Mouse (Mus musculus) macrophage (primary cell): ENCODE data around the gene Cirbp. TPM values are rescaled to one million over a fixed set of nuclear protein-coding genes. Genes with fewer than 3 reads are reported as not detected.
"Not testable (repeated sequence)": the region's sequence is repeated elsewhere in the genome, so short reads cannot be mapped to it uniquely, and the experiment has no call there.

Experiments used
- H3K27ac ChIP-seq: fragments of 350-480 bp; formaldehyde crosslinking; 2 replicates; pipeline ENCODE4 v1.9.0; 2021
- H3K36me3 ChIP-seq: fragments of 350-480 bp; formaldehyde crosslinking; 2 replicates; pipeline ENCODE4 v1.9.0; 2021; ENCODE audit errors: inconsistent target
- H3K4me3 ChIP-seq: fragments of 350-480 bp; formaldehyde crosslinking; 2 replicates; pipeline ENCODE4 v1.9.0; 2021; ENCODE audit errors: inconsistent target
- H3K79me2 ChIP-seq: fragments of 350-480 bp; formaldehyde crosslinking; 2 replicates; pipeline ENCODE4 v1.9.0; 2021; ENCODE audit errors: inconsistent target
- WGBS: methylation state at CpG from one replicate; pipeline ENCODE4 v1.1.7; 2026; ENCODE audit warnings: inconsistent platforms; ENCODE audit not compliant: missing documents; 5-methylcytosine and 5-hydroxymethylcytosine counted together
- polyA plus RNA-seq: library from polyadenylated mRNA; stranded (reverse); fragments of 250-400 nt; gene quantifications from 3 replicates; pipeline ENCODE4 v1.2.4, GENCODE M21; 2018; ENCODE audit warnings: inconsistent platforms

The Cirbp gene
- polyA plus RNA-seq, 1 experiment from 2014 or later: 17.6 TPM

DNA sequence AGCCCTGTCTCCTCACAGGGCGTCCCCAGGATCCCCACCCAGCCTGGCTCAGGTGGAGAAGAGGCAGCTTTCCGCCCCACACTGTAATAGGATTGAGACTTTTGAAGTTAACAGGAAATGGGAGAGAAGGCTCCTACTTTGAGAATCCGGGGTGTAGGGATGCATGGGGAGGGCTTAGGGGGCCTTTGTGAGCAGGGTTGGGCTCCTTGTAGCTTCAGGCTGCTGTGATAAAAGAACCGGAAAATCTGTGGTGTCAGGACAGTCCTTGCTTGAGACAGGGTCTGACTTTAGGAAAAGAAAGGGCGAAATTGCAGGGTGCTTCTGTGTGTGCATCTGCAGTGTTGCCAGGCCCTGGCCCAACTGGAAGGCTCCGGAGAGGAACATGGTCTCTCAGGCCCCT, 34.7 kb downstream of the Cirbp start:
- no peaks in the 10 kb centered on the region for H3K79me2 ChIP-seq
- no peak overlapping the region for H3K27ac ChIP-seq
- WGBS: 83% methylated on average over 6 of the region's 6 CpGs
- no peaks in the 10 kb centered on the region for H3K36me3 ChIP-seq
- no peak overlapping the region for H3K4me3 ChIP-seq

- WGBS: 79% methylated on average over 7 of the region's 7 CpGs
- Histone ChIP-seq H3K36me3 (no peaks in the 10 kb centered on the region), H3K27ac (no peak overlapping the region), H3K4me3 (no peak overlapping the region), H3K79me2 (no peaks in the 10 kb centered on the region)
Measured at GRCm38 (mm10) chr10:80204055-80204454, 38.3 kb downstream of the Cirbp start.

- 90% methylated on average over 1 of the region's 1 CpGs for WGBS
- no peak overlapping the region for H3K27ac ChIP-seq
- no peaks in the 10 kb centered on the region for H3K79me2 ChIP-seq
- H3K36me3 ChIP-seq: no peaks in the 10 kb centered on the region
- H3K4me3 ChIP-seq: no peak overlapping the region
Measured at GRCm38 (mm10) chr10:80207201-80207600, 41.4 kb downstream of the Cirbp start.

DNA sequence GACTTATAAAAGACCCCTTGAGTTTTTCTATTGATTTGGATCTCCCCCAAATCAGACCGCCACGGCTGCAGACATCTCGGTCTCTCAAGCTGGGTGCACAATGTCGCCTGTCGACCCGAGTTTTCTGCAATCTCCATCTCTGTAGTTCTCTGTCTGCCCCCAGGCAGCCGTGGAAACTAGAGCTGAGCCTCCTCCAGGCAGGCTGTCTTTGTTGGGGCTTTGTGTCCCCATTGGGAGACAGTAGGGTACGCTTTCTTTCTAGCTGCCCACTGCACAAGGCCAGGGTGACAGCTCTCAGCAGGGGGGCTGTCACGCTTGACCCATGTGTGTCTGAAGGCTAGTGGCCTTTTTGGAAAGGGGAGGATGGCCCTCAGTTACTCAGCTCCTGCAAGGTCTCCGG, 41.9 kb downstream of the Cirbp start:
- WGBS: 93% methylated on average over 10 of the region's 10 CpGs
- no peaks in the 10 kb centered on the region for H3K36me3 ChIP-seq

DNA sequence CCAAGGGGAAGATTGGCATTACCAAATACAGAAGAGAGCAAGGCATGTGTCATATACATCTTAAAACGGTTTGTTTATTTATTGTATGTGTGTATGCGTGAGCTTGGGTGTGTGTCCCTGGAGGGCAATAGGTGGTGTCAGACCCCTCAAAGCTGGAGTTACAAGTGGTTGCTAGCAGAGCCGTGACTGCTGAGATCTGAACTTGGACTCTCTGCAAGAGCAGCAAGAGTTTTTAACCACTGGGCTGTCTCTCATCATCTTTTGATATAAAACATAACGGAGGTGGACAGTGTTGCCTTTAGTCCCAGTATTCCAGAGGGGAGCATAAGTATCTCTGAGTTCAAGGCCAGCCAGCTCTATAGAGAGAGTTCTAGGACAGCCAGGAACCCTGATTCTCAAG, 42.5 kb downstream of the Cirbp start:
- no peaks in the 10 kb centered on the region for H3K79me2 ChIP-seq
- no peak overlapping the region for H3K4me3 ChIP-seq
- no peaks in the 10 kb centered on the region for H3K36me3 ChIP-seq
- no peak overlapping the region for H3K27ac ChIP-seq
- 90% methylated on average over 4 of the region's 4 CpGs for WGBS

More for the DNA sequence above, 41.9 kb downstream of the Cirbp start:
- Histone ChIP-seq H3K4me3 (no peak overlapping the region), H3K79me2 (no peaks in the 10 kb centered on the region), H3K27ac (no peak overlapping the region)

- no peak overlapping the region for H3K27ac ChIP-seq
- WGBS: 94% methylated on average over 24 of the region's 24 CpGs
- no peak overlapping the region for H3K4me3 ChIP-seq
- H3K79me2 ChIP-seq: no peaks in the 10 kb centered on the region
- H3K36me3 ChIP-seq: no peaks in the 10 kb centered on the region
Measured at GRCm38 (mm10) chr10:80208841-80209371, 43.1 kb downstream of the Cirbp start.

DNA sequence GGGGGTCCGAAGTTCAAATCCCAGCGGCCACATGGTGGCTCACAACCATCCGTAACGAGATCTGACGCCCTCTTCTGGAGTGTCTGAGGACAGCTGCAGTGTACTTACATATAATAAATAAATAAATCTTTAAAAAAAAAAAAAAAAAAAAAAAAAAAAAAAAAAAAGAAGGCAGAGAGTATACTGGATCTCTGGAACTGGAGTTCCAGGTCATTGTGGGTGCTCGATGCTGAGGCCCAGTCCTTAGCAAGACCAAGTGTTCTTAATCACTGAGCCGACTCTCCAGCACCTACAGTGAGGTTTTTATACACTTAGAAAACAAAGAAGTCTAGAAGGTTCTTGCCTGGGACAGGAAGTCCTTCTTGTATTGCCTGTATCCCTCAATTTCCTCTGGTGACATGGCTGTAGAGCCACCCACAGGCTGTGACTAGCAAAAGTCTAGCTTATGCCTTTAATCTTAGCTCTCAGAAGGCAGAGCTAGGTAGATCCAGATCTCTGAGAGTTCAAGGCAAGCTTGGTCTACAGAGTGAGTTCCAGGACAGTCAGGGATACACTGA, 45.8 kb downstream of the Cirbp start:
- WGBS: 25% methylated on average over 2 of the region's 7 CpGs

GRCm38 (mm10) chr10:80215048-80215772, 49.4 kb downstream of the Cirbp start:
- H3K27ac ChIP-seq: peak overlapping the region; percentile 53
- H3K36me3 ChIP-seq: no peaks in the 10 kb centered on the region
- no peak overlapping the region for H3K4me3 ChIP-seq
- H3K79me2 ChIP-seq: no peaks in the 10 kb centered on the region
- WGBS: 45% methylated on average over 15 of the region's 16 CpGs

More for the DNA sequence above, 45.8 kb downstream of the Cirbp start:
- H3K4me3 ChIP-seq, H3K79me2 ChIP-seq, H3K27ac ChIP-seq, H3K36me3 ChIP-seq: not testable (repeated sequence)

DNA sequence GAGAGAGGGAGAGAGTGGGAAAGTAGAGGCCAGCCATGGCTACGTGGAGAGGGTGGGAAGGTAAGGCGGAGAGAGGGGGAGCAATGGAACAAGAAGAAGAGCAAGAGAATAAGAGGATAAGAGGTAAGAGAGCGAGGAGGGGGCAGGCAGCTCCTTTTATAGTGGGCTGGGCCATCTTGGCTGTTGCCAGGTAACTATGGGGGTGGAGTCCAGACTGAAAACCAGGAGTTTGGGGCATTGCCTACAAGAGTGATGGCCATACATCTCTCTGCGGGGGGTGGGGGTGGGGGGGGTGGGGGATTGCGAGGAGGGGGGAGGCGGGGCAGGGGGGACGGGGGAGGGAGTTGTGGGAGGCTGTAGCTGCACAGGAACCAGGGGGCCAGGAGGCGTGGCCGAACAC, 54.9 kb downstream of the Cirbp start:
- H3K36me3 ChIP-seq: no peaks in the 10 kb centered on the region
- H3K4me3 ChIP-seq: no peak overlapping the region
- no peak overlapping the region for H3K27ac ChIP-seq
- no peaks in the 10 kb centered on the region for H3K79me2 ChIP-seq
- WGBS: 92% methylated on average over 5 of the region's 9 CpGs

Other genes with a start within 250 kb of the Cirbp start
- 0.27 to 0.89 TPM (median 0.30 TPM) in 3 replicates for gene Kiss1r, start 249.0 kb upstream of the Cirbp start, polyA plus RNA-seq
- 41.6 to 61.5 TPM (median 54.4 TPM) in 3 replicates for gene R3hdm4, start 244.8 kb upstream of the Cirbp start, polyA plus RNA-seq
- gene Arid3a, start 238.9 kb upstream of the Cirbp start, polyA plus RNA-seq: 13.8 to 37.4 TPM (median 29.1 TPM) in 3 replicates
- 11.4 to 31.4 TPM (median 18.8 TPM) in 3 replicates for gene Wdr18, start 205.8 kb upstream of the Cirbp start, polyA plus RNA-seq
- gene Grin3b, start 195.3 kb upstream of the Cirbp start, polyA plus RNA-seq: not detected in 3 replicates
- gene Tmem259, start 181.7 kb upstream of the Cirbp start, polyA plus RNA-seq: 37.3 to 67.6 TPM (median 52.3 TPM) in 3 replicates
- gene Cnn2, start 177.4 kb upstream of the Cirbp start, polyA plus RNA-seq: 4.0 to 9.8 TPM (median 4.7 TPM) in 3 replicates
- gene Abca7, start 169.5 kb upstream of the Cirbp start, polyA plus RNA-seq: 3.3 to 10.6 TPM (median 4.0 TPM) in 3 replicates
- gene Arhgap45, start 149.3 kb upstream of the Cirbp start, polyA plus RNA-seq: 56.2 to 124 TPM (median 74.2 TPM) in 3 replicates
- gene Polr2e, start 126.2 kb upstream of the Cirbp start, polyA plus RNA-seq: 51.6 to 65.8 TPM (median 54.3 TPM) in 3 replicates
- gene Gpx4, start 118.8 kb upstream of the Cirbp start, polyA plus RNA-seq: 427 to 512 TPM (median 481 TPM) in 3 replicates
- gene Sbno2, start 60.4 kb upstream of the Cirbp start, polyA plus RNA-seq: 23.7 to 43.6 TPM (median 42.5 TPM) in 3 replicates
- 72.6 to 106 TPM (median 79.6 TPM) in 3 replicates for gene Stk11, start 50.2 kb upstream of the Cirbp start, polyA plus RNA-seq
- gene Atp5d, start 27.4 kb upstream of the Cirbp start, polyA plus RNA-seq: 68.4 to 213 TPM (median 169 TPM) in 3 replicates
- 1.9 to 3.0 TPM (median 2.4 TPM) in 3 replicates for gene Cbarp, start 25.1 kb upstream of the Cirbp start, polyA plus RNA-seq
- gene Midn, start 17.7 kb upstream of the Cirbp start, polyA plus RNA-seq: 16.3 to 36.3 TPM (median 20.3 TPM) in 3 replicates
- 4.4 to 19.3 TPM (median 13.3 TPM) in 3 replicates for gene 1600002K03Rik, start 7.0 kb downstream of the Cirbp start, polyA plus RNA-seq
- gene Efna2, start 13.5 kb downstream of the Cirbp start, polyA plus RNA-seq: 0.11 to 0.29 TPM (median 0.26 TPM) in 3 replicates
- gene Mum1, start 60.4 kb downstream of the Cirbp start, polyA plus RNA-seq: 5.1 to 14.8 TPM (median 7.6 TPM) in 3 replicates
- gene Ndufs7, start 83.1 kb downstream of the Cirbp start, polyA plus RNA-seq: 31.2 to 113 TPM (median 79.8 TPM) in 3 replicates
- 8.2 to 24.0 TPM (median 13.8 TPM) in 3 replicates for gene Gamt, start 95.0 kb downstream of the Cirbp start, polyA plus RNA-seq
- 75.1 to 96.3 TPM (median 76.2 TPM) in 3 replicates for gene Dazap1, start 95.5 kb downstream of the Cirbp start, polyA plus RNA-seq
- 1,044 to 2,135 TPM (median 1,962 TPM) in 3 replicates for gene Rps15, start 126.5 kb downstream of the Cirbp start, polyA plus RNA-seq
- 0.03 to 0.13 TPM (median 0.06 TPM) in 3 replicates for gene Apc2, start 130.0 kb downstream of the Cirbp start, polyA plus RNA-seq
- 20.5 to 43.3 TPM (median 41.4 TPM) in 3 replicates for gene 2310011J03Rik, start 154.6 kb downstream of the Cirbp start, polyA plus RNA-seq
- 0.36 to 0.99 TPM (median 0.64 TPM) in 3 replicates for gene Pcsk4, start 163.5 kb downstream of the Cirbp start, polyA plus RNA-seq
- gene Reep6, start 164.0 kb downstream of the Cirbp start, polyA plus RNA-seq: 0.14 to 0.42 TPM (median 0.14 TPM) in 3 replicates
- gene Adamtsl5, start 182.4 kb downstream of the Cirbp start, polyA plus RNA-seq: 4.7 to 10.2 TPM (median 8.1 TPM) in 3 replicates
- gene Plk5, start 190.5 kb downstream of the Cirbp start, polyA plus RNA-seq: not detected in 3 replicates
- 4.1 to 6.2 TPM (median 6.0 TPM) in 3 replicates for gene Mex3d, start 221.7 kb downstream of the Cirbp start, polyA plus RNA-seq
- 64.4 to 92.6 TPM (median 64.4 TPM) in 3 replicates for gene Mbd3, start 233.6 kb downstream of the Cirbp start, polyA plus RNA-seq
- gene Uqcr11, start 240.8 kb downstream of the Cirbp start, polyA plus RNA-seq: 150 to 306 TPM (median 241 TPM) in 3 replicates